Mouse (Mus musculus) Patski (cell line): ENCODE results near the gene Tm4sf19. TPM values are rescaled to one million over a fixed set of nuclear protein-coding genes. Genes with fewer than 3 reads are reported as not detected.

Experiments used
- ATAC-seq: fragments of 100-300 bp; one replicate; pipeline ENCODE4 v1.8.0; 2021
- CTCF ChIA-PET: fragments of 350-600 bp; sonication (Branson Sonifier 250); formaldehyde crosslinking; loops from one replicate; lab custom pipeline; 2022; ENCODE audit warnings: inconsistent platforms; lab: Charles Lee
- POLR2A ChIA-PET: fragments of 350-600 bp; sonication (Branson Sonifier 250); formaldehyde crosslinking; loops from one replicate; lab custom pipeline; 2022; ENCODE audit warnings: antibody characterized with exemption, inconsistent platforms; lab: Charles Lee
- DNase-seq: peaks from one replicate; pipeline ENCODE4 v3.0.0-alpha.2; 2011; ENCODE audit warnings: low read depth, low spot score
- H3K27me3 ChIP-seq: fragments of 371-371 bp; one replicate; pipeline ENCODE4 v1.5.1; 2021
- CTCF ChIP-seq: fragments of 100-300 bp; IDR thresholded peaks from one replicate; pipeline ENCODE4 v1.5.1; 2021
- in situ Hi-C: fragments of 300-500 bp; cut with MboI; formaldehyde crosslinking; loops from 3 replicates; pipeline ENCODE4 v1.11.1; 2018; ENCODE audit warnings: low pct_unique_long_range_greater_than_20kb, mixed read lengths
- polyA plus RNA-seq: library from polyadenylated mRNA; unstranded; gene quantifications from one replicate; pipeline ENCODE4 v1.2.3, GENCODE M21; 2021

Tm4sf19 gene
- polyA plus RNA-seq, 1 experiment from 2014 or later: not detected

DNA sequence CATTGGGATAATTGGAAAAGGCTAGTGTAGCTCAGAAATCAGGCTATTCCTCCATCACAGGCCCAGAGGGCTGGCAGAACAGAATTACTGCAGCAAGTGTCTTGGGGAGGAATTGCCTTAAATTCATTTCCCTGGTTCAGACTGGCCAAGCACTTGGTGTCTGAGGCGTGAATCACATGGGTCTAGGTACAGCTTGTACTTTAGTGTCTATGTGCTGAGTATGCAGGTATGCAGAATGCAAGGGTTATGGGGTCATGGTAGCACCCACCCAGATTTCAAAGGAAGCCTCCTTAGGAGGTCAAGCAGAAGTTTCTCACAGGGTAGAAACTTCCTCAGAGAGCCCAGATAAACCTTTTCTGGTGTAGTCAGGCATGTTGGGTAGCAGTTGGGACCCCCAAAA lies 45.3 kb downstream of the Tm4sf19 start:
- no peak for TF ChIP-seq CTCF
- ChIA-PET CTCF (no interaction called here), POLR2A (no interaction called here)
- DNase-seq (no peak), ATAC-seq (no peak)
- in situ Hi-C loops: no loop called here
- H3K27me3 ChIP-seq: no peaks in the 10 kb centered on the region

GRCm38 (mm10) chr16:32446563-32447138 lies 46.3 kb downstream of the Tm4sf19 start:
- no peak for ATAC-seq

DNA sequence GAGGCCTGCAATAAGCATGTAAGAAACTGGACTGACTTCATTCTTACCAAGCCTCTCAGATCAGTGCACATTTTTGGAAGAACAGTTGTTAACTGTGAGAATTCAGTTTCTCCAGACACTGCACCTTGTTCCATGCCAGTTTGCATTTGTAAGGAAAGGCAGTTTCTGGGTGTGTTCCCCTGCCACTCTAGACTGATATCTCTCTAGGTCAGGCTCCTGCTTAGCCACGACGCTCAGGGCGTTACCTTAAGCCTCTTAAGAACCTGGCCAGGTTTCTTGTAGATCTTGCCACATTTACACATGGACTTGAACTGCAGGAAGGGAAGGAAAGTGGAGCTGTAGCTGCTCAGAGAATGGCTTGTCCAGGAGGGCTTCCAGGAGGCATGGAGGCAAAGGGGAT lies 49.4 kb downstream of the Tm4sf19 start:
- in situ Hi-C loops: loop anchor here (25.0 kb wide), 2 partner anchors 187 to 337 kb away; partner anchors contain the start of gene Smco1
- H3K27me3 ChIP-seq: no peaks in the 10 kb centered on the region
- no peak for TF ChIP-seq CTCF
- DNase-seq (no peak), ATAC-seq (no peak)
- POLR2A ChIA-PET: interaction anchor here (0.7 kb wide), 1 partner anchor 427 kb away, joined by 3 read pairs; no protein-coding TSS in a partner anchor
- CTCF ChIA-PET: no interaction called here

More at GRCm38 (mm10) chr16:32446563-32447138, 46.3 kb downstream of the Tm4sf19 start:
- in situ Hi-C loops: no loop called here
- ChIA-PET POLR2A (no interaction called here), CTCF (interaction anchor here (1.1 kb wide), 1 partner anchor 12 kb away, joined by 3 read pairs; no protein-coding TSS in a partner anchor)
- no peak for DNase-seq
- no peaks in the 10 kb centered on the region for H3K27me3 ChIP-seq
- no peak for TF ChIP-seq CTCF

- in situ Hi-C loops: loop anchor here (25.0 kb wide), 2 partner anchors 188 to 338 kb away; partner anchors contain the start of gene Smco1
- DNase-seq: no peak
- ATAC-seq: no peak
- no peak for TF ChIP-seq CTCF
- CTCF ChIA-PET: no interaction called here
- POLR2A ChIA-PET: no interaction called here
- no peaks in the 10 kb centered on the region for H3K27me3 ChIP-seq
Observed at GRCm38 (mm10) chr16:32450133-32450532, 49.8 kb downstream of the Tm4sf19 start.

GRCm38 (mm10) chr16:32453102-32453501 lies 52.8 kb downstream of the Tm4sf19 start:
- in situ Hi-C loops: loop anchor here (25.0 kb wide), 2 partner anchors 191 to 341 kb away; partner anchors contain the start of gene Smco1
- ChIA-PET CTCF (no interaction called here), POLR2A (interaction anchor here (0.6 kb wide), 1 partner anchor 1090 kb away, joined by 3 read pairs; no protein-coding TSS in a partner anchor)
- DNase-seq (no peak), ATAC-seq (no peak)
- H3K27me3 ChIP-seq: no peaks in the 10 kb centered on the region
- TF ChIP-seq CTCF: no peak

DNA sequence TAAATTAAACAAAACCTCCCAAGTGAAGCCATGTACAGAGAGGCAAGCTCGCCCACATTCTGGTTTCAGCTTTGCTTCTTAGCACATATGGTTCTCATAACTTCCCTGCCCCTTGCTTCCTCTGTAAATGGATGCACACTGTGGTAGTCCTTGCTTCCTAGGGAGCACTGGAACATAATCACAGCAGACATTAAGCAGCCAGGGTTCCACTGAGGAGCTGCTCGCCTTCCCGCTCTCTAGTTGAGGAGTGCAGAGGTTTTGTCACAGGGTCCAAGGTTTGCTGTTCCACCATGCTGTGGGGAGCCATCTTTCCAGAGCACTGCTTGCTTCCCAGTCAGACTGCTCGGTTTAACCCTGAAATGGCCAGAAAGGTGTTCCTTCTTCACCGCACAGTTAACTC lies 54.3 kb downstream of the Tm4sf19 start:
- in situ Hi-C loops: loop anchor here (5.0 to 25.0 kb wide), 3 partner anchors 77 to 342 kb away; partner anchors contain the start of gene Smco1
- POLR2A ChIA-PET: no interaction called here
- TF ChIP-seq CTCF: no peak

DNA sequence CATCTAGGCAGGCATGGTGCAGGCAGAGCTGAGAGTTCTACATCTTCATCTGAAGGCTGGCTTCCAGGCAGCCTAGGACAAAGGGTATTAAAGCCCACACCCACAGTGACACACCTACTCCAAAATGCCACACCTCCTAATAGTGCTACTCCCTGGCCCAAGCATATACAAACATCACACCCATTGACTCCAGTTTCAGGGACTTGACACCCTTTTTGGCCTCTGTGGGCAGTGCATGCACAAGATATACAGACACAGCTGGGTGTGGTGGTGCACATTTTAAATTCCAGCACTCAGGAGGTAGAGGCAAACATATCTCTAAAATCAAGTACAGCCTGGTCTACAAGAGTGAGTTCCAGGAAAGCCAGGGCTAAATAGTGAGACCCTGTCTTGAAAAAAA lies 55.8 kb downstream of the Tm4sf19 start:
- in situ Hi-C loops: loop anchor here (5.0 to 25.0 kb wide), 3 partner anchors 79 to 344 kb away; partner anchors contain the start of gene Smco1
- no peak for DNase-seq
- ChIA-PET CTCF (no interaction called here), POLR2A (no interaction called here)
- TF ChIP-seq CTCF: no peak
- H3K27me3 ChIP-seq: no peaks in the 10 kb centered on the region
- ATAC-seq: no peak

More for the DNA sequence above, 54.3 kb downstream of the Tm4sf19 start:
- CTCF ChIA-PET: interaction anchor here (0.8 to 0.9 kb wide), 2 partner anchors 12 to 22 kb away, joined by 3 read pairs; no protein-coding TSS in a partner anchor
- no peak for ATAC-seq
- no peak for DNase-seq
- no peaks in the 10 kb centered on the region for H3K27me3 ChIP-seq

GRCm38 (mm10) chr16:32456761-32457160 lies 56.5 kb downstream of the Tm4sf19 start:
- no peak for TF ChIP-seq CTCF
- no peaks in the 10 kb centered on the region for H3K27me3 ChIP-seq
- POLR2A ChIA-PET: no interaction called here
- CTCF ChIA-PET: no interaction called here
- DNase-seq: no peak
- ATAC-seq: no peak
- in situ Hi-C loops: loop anchor here (5.0 to 25.0 kb wide), 3 partner anchors 79 to 344 kb away; partner anchors contain the start of gene Smco1

Other genes with a start within 250 kb of the Tm4sf19 start
- not detected for gene Nrros, start 234.9 kb upstream of the Tm4sf19 start, polyA plus RNA-seq
- not detected for gene Bex6, start 220.7 kb upstream of the Tm4sf19 start, polyA plus RNA-seq
- 11.0 TPM for gene Fbxo45, start 153.3 kb upstream of the Tm4sf19 start, polyA plus RNA-seq
- 15.6 TPM for gene Wdr53, start 153.3 kb upstream of the Tm4sf19 start, polyA plus RNA-seq
- 0.04 TPM for gene Smco1, start 129.0 kb upstream of the Tm4sf19 start, polyA plus RNA-seq
- gene Rnf168, start 123.0 kb upstream of the Tm4sf19 start, polyA plus RNA-seq: 13.8 TPM
- 18.7 TPM for gene Ubxn7, start 68.2 kb upstream of the Tm4sf19 start, polyA plus RNA-seq
- gene Tctex1d2, start 19.2 kb downstream of the Tm4sf19 start, polyA plus RNA-seq: 54.5 TPM
- gene Pcyt1a, start 30.4 kb downstream of the Tm4sf19 start, polyA plus RNA-seq: 29.7 TPM
- 0.04 TPM for gene Slc51a, start 87.4 kb downstream of the Tm4sf19 start, polyA plus RNA-seq
- not detected for gene Zdhhc19, start 95.8 kb downstream of the Tm4sf19 start, polyA plus RNA-seq
- 84.9 TPM for gene Tfrc, start 208.4 kb downstream of the Tm4sf19 start, polyA plus RNA-seq
- 72.0 TPM for gene Tnk2, start 243.4 kb downstream of the Tm4sf19 start, polyA plus RNA-seq